Mouse (Mus musculus): ENCODE measurements around the gene Mlph.

- no peak for TF ChIP-seq CTCF (conservative IDR thresholded peaks at IDR 0.05; ENCODE audit: low read length)
- TF ChIP-seq POU5F1 (IDR thresholded peaks at IDR 0.05; ENCODE audit: borderline replicate concordance, low read length): no peak
Observed at GRCm38 (mm10) chr1:90909161-90909560, 5.7 kb upstream of the Mlph start.

Measured in E14TG2a.4 (cell line).